Mouse (Mus musculus): Measurements from ENCODE around the gene Gm43302.
"Not testable (repeated sequence)": the region's sequence is repeated elsewhere in the genome, so short reads cannot be mapped to it uniquely, and the experiment has no call there.

DNA sequence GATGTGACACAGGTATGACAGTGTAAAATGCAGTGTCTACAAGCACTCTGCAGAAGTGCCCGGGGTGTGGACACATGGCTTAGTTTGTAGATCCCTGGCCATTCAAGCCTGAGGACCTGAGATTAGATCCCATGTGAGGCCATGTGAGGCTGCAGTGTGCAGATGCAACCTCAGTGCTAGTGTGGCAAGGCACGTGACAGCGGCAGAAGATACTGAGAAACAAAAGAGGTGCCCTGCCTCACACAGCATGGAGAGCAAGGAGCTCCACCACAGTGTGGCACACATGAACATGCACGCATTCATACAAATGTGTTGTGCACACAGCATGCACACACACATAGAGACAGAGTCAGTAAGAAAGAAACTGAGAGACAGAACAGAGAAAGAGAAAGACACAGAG lies 12.2 kb upstream of the Gm43302 start:
- not testable (repeated sequence) for TF ChIP-seq CTCF (IDR thresholded peaks at IDR 0.05; ENCODE audit: borderline replicate concordance, insufficient read depth, low read depth, low read length); POLR2A (IDR thresholded peaks at IDR 0.05; ENCODE audit: borderline replicate concordance, insufficient read depth, low read length)
